Mouse (Mus musculus) thymus, postnatal 14 days (tissue): ENCODE results near the gene Vmn1r124.
"Not testable (repeated sequence)": the region's sequence is repeated elsewhere in the genome, so short reads cannot be mapped to it uniquely, and the experiment has no call there.

Experiments
- DNase-seq: peaks from one replicate; pipeline ENCODE4 v3.0.0; 2021

The Vmn1r124 gene

DNA sequence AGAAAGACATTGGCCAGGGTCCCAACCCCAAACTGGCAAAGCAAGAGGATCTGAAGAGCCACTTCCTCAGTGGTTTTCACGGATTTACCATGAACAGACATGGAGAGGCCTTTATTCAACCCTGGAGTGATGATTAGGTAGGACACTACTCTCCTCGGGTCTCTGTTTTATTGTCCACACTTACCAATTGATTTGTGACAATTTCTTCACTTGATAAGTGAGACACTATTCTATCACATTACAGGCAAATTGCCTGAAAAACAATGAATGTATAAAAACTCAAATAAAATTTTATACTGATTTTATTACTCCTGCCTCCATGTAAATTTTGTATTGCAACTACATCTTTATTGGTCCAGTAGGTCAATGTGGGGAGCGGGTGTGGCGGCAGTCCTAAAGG, at the start of gene Vmn1r124:
Gene Vmn1r124 (minus strand): TSS at position 101 of the 400 bp plus-strand sequence.
- DNase-seq, result not testable (repeated sequence)

GRCm38 (mm10) chr7:21301367-21301766, 41.0 kb upstream of the Vmn1r124 start, which contains the start of gene Vmn1r126:
Gene Vmn1r126, minus strand, starts transcription at chr7:21301467.
- not testable (repeated sequence) for DNase-seq

- not testable (repeated sequence) for DNase-seq
These were observed 11.5 kb upstream of the Vmn1r124 start, which contains the start of gene Vmn1r125 for GRCm38 (mm10) chr7:21271879-21272278. Gene Vmn1r125, plus strand, starts transcription at chr7:21272179.
